Mouse (Mus musculus): ENCODE data around the gene Cnpy4. TPM values are rescaled to one million over a fixed set of nuclear protein-coding genes. Genes with fewer than 3 reads are reported as not detected.
"Not testable (repeated sequence)": the region's sequence is repeated elsewhere in the genome, so short reads cannot be mapped to it uniquely, and the experiment has no call there.

Cnpy4 gene
- total RNA-seq, 2 experiments from 2014 or later: 3.5 to 5.8 TPM

GRCm38 (mm10) chr5:138202086-138202485 lies 14.8 kb downstream of the Cnpy4 start:
- no peak for DNase-seq

- no peak for DNase-seq
Observed at GRCm38 (mm10) chr5:138207253-138207652, 20.0 kb downstream of the Cnpy4 start.

DNA sequence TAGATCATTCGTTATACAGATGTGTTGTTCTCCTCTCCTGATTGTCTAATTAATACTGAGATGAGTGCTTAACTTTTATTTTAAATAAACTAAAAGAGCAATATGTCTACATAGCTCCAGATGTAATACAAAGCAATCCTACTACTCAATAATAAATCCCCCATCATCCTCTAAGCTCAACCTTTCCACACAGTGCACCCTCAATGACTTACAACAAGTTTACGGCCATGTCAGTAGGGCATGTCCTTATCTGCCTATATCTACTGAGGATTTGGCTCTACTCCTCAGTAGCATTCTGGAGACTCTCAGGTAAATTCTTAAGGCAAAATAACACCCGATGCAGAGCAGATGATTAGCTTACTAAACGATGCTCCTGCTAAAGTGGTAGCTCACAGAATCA lies 20.6 kb downstream of the Cnpy4 start:
- no peak for DNase-seq

GRCm38 (mm10) chr5:138216632-138217031 lies 29.3 kb downstream of the Cnpy4 start:
- DNase-seq: not testable (repeated sequence)

DNA sequence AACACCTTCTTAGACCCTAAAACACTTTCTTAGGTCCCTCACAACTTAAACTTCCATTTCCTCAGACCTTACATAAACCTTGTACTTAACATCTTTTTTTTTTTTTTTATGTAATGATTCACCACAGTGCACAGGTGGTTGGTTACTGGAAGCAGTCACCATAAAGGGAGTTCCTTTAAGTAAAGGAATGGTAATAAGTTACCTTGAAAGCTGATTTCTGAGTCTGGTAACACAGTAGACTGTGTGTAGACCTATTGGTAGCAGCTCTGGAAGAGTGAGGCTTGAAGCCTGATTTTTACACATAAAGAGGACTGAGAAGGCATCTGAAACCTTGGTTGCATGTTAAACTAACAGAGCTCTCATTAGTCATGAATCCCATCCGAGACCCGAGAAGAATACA lies 32.6 kb downstream of the Cnpy4 start:
- no peak for DNase-seq

DNA sequence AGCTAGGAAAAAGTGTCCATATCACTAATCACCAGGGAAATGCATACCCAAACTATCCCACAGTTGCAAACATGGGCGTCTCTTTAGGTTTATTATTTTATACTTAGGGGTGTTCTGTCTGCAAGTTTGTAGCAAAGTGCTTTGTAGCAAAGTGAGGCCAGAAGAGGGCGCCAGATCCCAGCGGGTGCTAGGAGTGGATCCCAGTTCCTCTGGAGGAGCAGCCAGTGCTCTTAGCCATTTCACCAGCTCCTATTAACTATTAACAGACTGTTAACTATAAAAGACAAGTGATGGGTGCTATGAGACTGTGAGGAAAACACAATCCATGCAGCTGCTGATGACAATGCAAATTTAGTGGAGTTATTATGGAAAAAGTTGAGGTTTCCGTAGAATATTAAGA lies 34.8 kb downstream of the Cnpy4 start:
- DNase-seq: peak; percentile 40

- DNase-seq: no peak
Observed at GRCm38 (mm10) chr5:138223287-138223686, 36.0 kb downstream of the Cnpy4 start.

- no peak for DNase-seq
Observed at GRCm38 (mm10) chr5:138225700-138226099, 38.4 kb downstream of the Cnpy4 start, which contains the start of gene Nxpe5. Gene Nxpe5, plus strand, starts transcription at chr5:138225898.

GRCm38 (mm10) chr5:138226491-138226890 lies 39.2 kb downstream of the Cnpy4 start:
- no peak for DNase-seq

DNA sequence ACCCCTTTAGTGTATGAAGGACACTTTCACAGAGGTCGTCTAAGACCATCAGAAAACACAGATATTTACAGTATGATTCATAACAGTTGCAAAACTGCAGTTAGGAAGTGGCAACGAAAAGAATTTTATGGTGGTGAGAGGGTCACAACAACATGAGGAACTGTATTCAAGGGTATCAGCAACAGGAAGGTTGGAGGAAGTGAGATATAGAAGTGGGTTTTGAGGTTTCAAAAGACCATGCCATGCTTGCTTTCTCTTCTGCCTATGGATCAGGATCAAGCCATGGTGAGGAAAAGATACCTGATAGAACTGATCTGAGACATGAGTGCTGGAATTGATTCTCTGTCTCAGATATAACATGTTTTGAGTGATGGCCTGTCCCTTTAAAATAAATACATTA lies 40.1 kb downstream of the Cnpy4 start:
- no peak for DNase-seq

DNA sequence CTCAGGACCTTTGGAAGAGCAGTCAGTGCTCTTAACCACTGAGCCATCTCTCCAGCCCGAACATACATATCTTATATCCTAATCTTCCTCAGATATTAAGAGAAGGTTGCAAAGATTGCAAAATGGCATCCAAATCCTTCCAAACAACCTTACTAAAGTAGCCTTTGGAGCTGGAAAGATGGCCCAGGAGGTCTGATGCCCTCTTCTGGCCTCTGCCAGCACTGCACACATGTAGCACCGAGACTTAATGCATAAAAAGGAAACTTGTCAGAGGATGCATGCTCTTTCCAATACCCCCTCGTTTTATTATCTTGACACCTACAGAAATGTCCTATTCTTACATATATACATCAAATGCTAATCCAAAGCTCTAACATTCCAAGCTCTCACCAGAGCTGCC lies 40.7 kb downstream of the Cnpy4 start:
- DNase-seq: no peak

- no peak for DNase-seq
Observed at GRCm38 (mm10) chr5:138229511-138229910, 42.2 kb downstream of the Cnpy4 start.

- no peak for DNase-seq
Observed at GRCm38 (mm10) chr5:138233778-138234177, 46.5 kb downstream of the Cnpy4 start.

- DNase-seq: no peak
Observed at GRCm38 (mm10) chr5:138234224-138234623, 46.9 kb downstream of the Cnpy4 start.

DNA sequence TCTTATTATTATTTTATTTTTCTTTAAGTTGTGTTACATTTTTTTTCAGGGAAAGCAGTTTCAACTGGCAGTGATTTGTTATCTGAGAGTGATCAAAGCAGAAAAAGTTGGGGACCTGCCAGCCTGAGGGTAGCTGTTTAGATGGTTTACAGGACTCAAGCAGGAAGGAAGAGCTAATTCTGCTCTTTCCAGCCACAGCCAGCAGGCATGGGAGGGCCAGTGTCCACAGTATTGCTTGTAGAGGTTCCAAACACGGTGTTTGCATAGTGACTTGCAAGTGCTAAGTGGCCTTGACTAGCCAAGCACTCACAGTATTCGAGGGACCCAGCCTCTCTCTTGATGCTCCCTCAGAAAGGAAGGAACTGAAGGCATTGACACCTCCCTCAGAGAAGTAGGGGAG lies 54.2 kb downstream of the Cnpy4 start:
- DNase-seq: no peak

Small RNAs within 50 kb of the gene (microRNA-seq; reads per million reads assigned to microRNA genes)
- gene Mir106b (ENCODE audit: borderline replicate concordance in 2 of 2): 199 to 1,150 reads per million in 2 experiments
- 192 to 291 reads per million in 2 experiments for gene Mir25 (ENCODE audit: borderline replicate concordance in 2 of 2)
- 1,920 to 1,931 reads per million in 2 experiments for gene Mir93 (ENCODE audit: borderline replicate concordance in 2 of 2)

Other genes with a start within 250 kb of the Cnpy4 start
- gene Gjc3, start 224.4 kb upstream of the Cnpy4 start, total RNA-seq (2021): 1 to 10 TPM; 1.2 to 1.6 TPM
- not detected for gene Azgp1, start 206.0 kb upstream of the Cnpy4 start, total RNA-seq (2021)
- not detected for gene Smok3a, start 166.2 kb upstream of the Cnpy4 start, total RNA-seq (2021)
- gene Smok3b, start 166.1 kb upstream of the Cnpy4 start, total RNA-seq (2021): not detected
- gene Smok3c, start 134.3 kb upstream of the Cnpy4 start, total RNA-seq (2021): not detected
- 1 to 10 TPM; 8.4 to 9.1 TPM for gene Zkscan1, start 102.4 kb upstream of the Cnpy4 start, total RNA-seq (2021)
- gene Zscan21, start 70.6 kb upstream of the Cnpy4 start, total RNA-seq (2021): 10 to 100 TPM; 11.0 to 11.9 TPM
- gene Zfp113, start 31.7 kb upstream of the Cnpy4 start, total RNA-seq (2021): 1 to 10 TPM; 4.0 to 4.4 TPM
- 10 to 100 TPM; 93.9 to 95.7 TPM for gene Cops6, start 26.4 kb upstream of the Cnpy4 start, total RNA-seq (2021)
- 1 to 10 TPM; 5.8 to 7.8 TPM for gene Ap4m1, start 15.5 kb upstream of the Cnpy4 start, total RNA-seq (2021)
- gene Mcm7, start 15.1 kb upstream of the Cnpy4 start, total RNA-seq (2021): 10 to 100 TPM in 1 of 2 experiments, 1 to 10 TPM in 1; 8.9 to 10.3 TPM
- gene Taf6, start within 50 bp of the Cnpy4 start, total RNA-seq (2021): 10 to 100 TPM; 27.0 to 29.6 TPM
- gene Mblac1, start 6.8 kb downstream of the Cnpy4 start, total RNA-seq (2021): 1 to 10 TPM; 1.6 to 2.1 TPM
- gene Nxpe5, start 38.4 kb downstream of the Cnpy4 start, total RNA-seq (2021): under 1 TPM; 0.40 to 0.54 TPM
- 10 to 100 TPM; 48.3 to 50.8 TPM for gene Lamtor4, start 68.0 kb downstream of the Cnpy4 start, total RNA-seq (2021)
- 1 to 10 TPM; 2.6 to 3.0 TPM for gene BC037034, start 76.5 kb downstream of the Cnpy4 start, total RNA-seq (2021)
- under 1 TPM; 0.19 to 0.41 TPM for gene Gal3st4, start 85.4 kb downstream of the Cnpy4 start, total RNA-seq (2021)
- not detected for gene Gm43720, start 92.5 kb downstream of the Cnpy4 start, total RNA-seq (2021)
- under 1 TPM in 1 of 2 experiments, not detected in 1; 0.27 TPM for gene Gpc2, start 92.5 kb downstream of the Cnpy4 start, total RNA-seq (2021)
- under 1 TPM in 1 of 2 experiments, not detected in 1; 0.19 TPM for gene Stag3, start 92.8 kb downstream of the Cnpy4 start, total RNA-seq (2021)
- gene Pvrig, start 154.5 kb downstream of the Cnpy4 start, total RNA-seq (2021): not detected